Mouse (Mus musculus): ENCODE results near the gene Noct. TPM values are rescaled to one million over a fixed set of nuclear protein-coding genes. Genes with fewer than 3 reads are reported as not detected.

Noct gene
- 12.9 and 16.2 TPM in 2 replicates for polyA plus RNA-seq (2012; rRNA removed)

GRCm38 (mm10) chr3:51224363-51225225 is at the start of gene Noct:
Gene Noct (plus strand): TSS chr3:51224447.

Other genes with a start within 250 kb of the Noct start
- 13.3 and 15.0 TPM in 2 replicates for gene Elf2, start 116.2 kb downstream of the Noct start, polyA plus RNA-seq (2012; rRNA removed)
- gene Mgarp, start 172.3 kb downstream of the Noct start, polyA plus RNA-seq (2012; rRNA removed): 0.23 and 0.53 TPM in 2 replicates
- 107 and 126 TPM in 2 replicates for gene Ndufc1, start 184.5 kb downstream of the Noct start, polyA plus RNA-seq (2012; rRNA removed)
- gene Naa15, start 190.7 kb downstream of the Noct start, polyA plus RNA-seq (2012; rRNA removed): 0.23 and 0.43 TPM in 2 replicates